Mouse (Mus musculus) left cerebral cortex, postnatal 36 days (tissue): ENCODE results near the gene Copz1. TPM values are rescaled to one million over a fixed set of nuclear protein-coding genes. Genes with fewer than 3 reads are reported as not detected.

Source experiments
- DNase-seq, 2 experiments: peaks; one replicate each; pipeline ENCODE4 v3.0.0; 2021 to 2022; ENCODE audit warnings: low spot score in 2 of 2, mixed read lengths in 1 of 2
- intact Hi-C: fragments of 180-260 bp; cut with DNase I; formaldehyde crosslinking; loops from one replicate; pipeline ENCODE4 v1.15.1; 2025
- total RNA-seq, 2 experiments: library from RNA; stranded (reverse); gene quantifications; 2 replicates each; pipeline ENCODE4 v1.2.3; 2021

The Copz1 gene
- total RNA-seq, 2 experiments from 2014 or later = 87.8 to 95.9 TPM

GRCm38 (mm10) chr15:103304616-103304969, 32.1 kb downstream of the Copz1 start:
- DNase-seq = no peak
- intact Hi-C loops = loop anchor here (10.0 kb wide), 1 partner anchor 560 kb away; no protein-coding TSS in a partner anchor

GRCm38 (mm10) chr15:103305070-103305678, 32.7 kb downstream of the Copz1 start:
- intact Hi-C loops = loop anchor here (5.0 to 10.0 kb wide), 3 partner anchors 33 to 560 kb away; partner anchors contain the start of gene Copz1
- DNase-seq = peak; percentile 96

- intact Hi-C loops = loop anchor here (2.0 to 10.0 kb wide), 5 partner anchors 21 to 561 kb away; partner anchors contain the start of gene Copz1
- no peak for DNase-seq
Observed at GRCm38 (mm10) chr15:103305792-103306645, 33.5 kb downstream of the Copz1 start.

DNA sequence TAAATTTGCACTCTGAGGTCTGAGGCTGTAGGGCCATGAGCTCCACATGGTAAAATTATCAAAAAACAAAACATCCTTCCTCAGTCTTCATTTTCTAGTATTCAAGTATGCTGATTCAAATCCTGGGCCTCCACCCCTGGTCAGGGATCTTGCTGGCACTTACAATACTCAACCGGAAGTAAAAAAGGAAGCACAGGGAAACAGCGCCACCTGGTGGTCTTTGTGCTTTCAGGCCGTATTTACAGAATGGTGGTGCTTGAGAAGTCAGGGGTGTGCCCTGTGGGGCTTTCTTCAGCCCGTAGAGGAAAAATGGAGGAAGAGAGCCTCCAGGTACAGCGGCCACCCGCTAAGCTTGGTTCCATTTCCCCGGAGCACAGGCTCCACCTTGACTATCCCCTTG, 34.6 kb downstream of the Copz1 start:
- peak; percentile 85 to 92 for DNase-seq
- intact Hi-C loops = loop anchor here (2.0 to 10.0 kb wide), 5 partner anchors 22 to 562 kb away; partner anchors contain the start of gene Copz1

- intact Hi-C loops = loop anchor here (5.0 to 10.0 kb wide), 3 partner anchors 36 to 563 kb away; partner anchors contain the start of gene Copz1
- no peak for DNase-seq
Observed at GRCm38 (mm10) chr15:103308056-103308875, 35.8 kb downstream of the Copz1 start.

DNA sequence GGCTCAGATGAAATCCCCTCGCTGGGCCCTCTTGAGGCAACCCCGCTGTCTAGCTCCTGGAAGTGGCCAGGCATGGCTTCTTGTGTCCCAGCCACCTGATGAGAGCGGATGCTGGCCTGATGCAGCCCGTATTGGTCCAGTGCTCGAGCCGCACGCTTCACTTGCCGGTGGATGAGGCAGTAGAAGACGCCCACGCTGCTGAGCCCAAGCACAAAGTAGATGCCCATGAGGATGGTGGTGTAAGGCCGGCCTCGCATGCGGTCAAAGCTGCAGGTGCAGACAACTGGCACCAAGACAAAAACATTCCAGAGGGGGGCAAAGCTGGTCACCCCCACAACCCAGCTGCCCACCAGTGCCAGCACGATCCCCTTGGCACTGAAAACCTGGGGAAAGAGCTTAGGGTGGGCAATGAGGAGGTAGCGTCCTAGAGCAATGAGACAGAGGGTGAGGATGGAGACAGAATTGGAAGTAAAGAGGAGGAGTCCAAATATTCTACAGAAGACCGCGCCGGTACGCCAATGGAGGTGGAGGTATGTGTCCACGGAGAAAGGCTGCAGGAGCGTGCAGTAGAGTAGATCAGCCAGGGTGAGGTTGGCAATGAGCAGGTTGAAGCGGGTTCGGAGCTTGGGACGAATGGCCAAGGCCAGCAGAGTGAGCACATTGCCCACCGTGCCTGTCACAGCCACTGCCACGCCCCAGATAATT, 36.5 kb downstream of the Copz1 start:
- no peak for DNase-seq
- intact Hi-C loops = loop anchor here (5.0 to 10.0 kb wide), 3 partner anchors 37 to 564 kb away; partner anchors contain the start of gene Copz1

DNA sequence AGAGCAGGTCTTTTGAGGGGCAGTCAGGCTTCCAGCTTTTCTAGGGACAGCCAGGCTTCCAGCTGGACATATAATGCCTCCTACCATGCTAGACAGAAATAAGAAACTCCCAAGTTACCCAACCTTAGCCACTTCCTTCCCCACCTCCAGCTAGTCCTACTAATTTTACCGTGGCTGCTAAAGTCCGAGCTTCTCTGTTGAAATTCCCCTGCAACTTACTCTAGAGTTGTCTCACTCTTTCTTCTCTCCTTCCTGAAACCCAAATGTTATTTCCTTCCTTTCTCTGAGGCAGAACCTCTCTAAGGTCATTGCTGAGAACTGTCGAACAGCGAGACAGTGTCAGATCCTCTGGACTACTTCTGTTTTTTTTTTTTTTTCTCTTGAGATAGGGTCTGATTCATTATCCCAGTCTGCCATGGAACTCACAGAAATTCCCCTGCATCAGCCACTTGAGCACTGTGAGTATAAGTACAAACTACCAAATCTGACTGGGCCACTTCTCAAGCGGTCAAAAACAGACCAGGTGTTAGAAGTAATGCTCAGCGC, 37.9 kb downstream of the Copz1 start, which contains the start of gene Gpr84:
Gene Gpr84 (minus strand): TSS at position 248 of the 546 bp plus-strand sequence.
- intact Hi-C loops = no loop called here
- no peak for DNase-seq

- intact Hi-C loops = loop anchor here (2.0 kb wide), 1 partner anchor 131 kb away; no protein-coding TSS in a partner anchor
- no peak for DNase-seq
Observed at GRCm38 (mm10) chr15:103313495-103314095, 41.1 kb downstream of the Copz1 start.

- intact Hi-C loops = no loop called here
- no peak for DNase-seq
Observed at GRCm38 (mm10) chr15:103314181-103314580, 41.7 kb downstream of the Copz1 start.

DNA sequence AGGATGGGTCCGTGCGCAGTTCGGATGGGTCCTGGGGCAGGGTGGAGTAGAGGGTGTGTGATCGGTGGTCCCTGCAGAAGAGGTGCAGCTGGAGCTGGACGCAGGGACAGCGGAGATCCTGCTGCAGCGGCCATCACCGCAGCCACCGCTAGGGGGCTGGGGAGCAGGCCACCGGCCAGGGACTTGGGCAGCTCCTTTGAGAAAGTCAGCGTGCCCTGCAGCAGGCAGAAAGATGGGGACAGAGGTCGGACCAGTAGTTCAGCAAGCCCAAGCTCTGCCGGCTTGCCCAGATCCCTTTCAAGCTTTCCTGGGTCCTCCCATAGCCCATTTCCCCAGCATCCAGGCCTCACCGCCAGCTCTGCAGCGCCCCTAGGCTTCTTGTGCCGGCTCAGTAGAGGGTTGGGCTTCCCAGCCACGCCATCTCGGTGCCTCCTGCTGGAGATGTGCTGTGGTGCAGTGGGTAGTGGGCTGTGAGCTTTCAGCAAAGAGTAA, 42.5 kb downstream of the Copz1 start:
- DNase-seq = peak in 1 of 2 experiments; percentile 53
- intact Hi-C loops = no loop called here

- intact Hi-C loops = no loop called here
- no peak for DNase-seq
Observed at GRCm38 (mm10) chr15:103315979-103316776, 43.7 kb downstream of the Copz1 start.

DNA sequence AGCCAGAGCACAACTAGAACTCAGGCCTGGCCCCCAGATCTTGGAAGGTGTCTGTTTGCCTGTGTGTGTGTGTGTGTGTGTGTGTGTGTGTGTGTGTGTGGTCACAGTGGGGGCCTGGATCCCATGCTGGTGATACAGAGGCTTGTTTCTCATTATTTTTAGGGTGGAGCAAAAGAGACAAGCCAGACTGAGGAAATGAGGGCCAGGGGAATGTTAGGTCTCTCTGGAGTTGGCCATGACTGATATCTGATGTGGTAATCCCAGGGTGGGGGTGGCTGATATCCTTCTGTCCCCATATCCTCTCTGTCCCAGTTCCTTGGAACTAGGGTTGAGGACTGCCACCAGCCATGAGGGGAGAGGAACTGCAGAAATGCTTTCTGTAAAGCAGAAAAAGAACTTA, 44.6 kb downstream of the Copz1 start:
- intact Hi-C loops = no loop called here

DNA sequence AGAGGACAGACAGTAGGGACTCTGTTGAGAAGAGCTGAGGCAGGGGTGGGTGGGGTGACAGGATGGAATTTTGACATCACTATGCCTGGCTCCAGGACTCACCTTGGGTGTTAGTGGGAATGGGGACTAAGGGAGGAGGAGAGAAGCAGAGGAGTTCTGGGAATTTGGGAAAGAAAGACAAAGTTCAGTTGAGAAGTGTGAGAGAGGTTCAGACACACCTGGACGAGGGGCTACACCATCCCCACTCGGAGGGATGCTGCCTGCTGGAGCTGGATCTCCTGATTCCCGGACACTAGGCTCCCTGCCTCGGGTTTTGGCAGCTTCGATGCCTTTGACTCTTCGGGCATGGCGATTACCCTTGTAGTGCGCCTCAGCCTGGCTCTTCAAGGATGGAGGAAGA, 45.2 kb downstream of the Copz1 start:
- no peak for DNase-seq
- intact Hi-C loops = no loop called here

More for the DNA sequence above, 44.6 kb downstream of the Copz1 start:
- no peak for DNase-seq

DNA sequence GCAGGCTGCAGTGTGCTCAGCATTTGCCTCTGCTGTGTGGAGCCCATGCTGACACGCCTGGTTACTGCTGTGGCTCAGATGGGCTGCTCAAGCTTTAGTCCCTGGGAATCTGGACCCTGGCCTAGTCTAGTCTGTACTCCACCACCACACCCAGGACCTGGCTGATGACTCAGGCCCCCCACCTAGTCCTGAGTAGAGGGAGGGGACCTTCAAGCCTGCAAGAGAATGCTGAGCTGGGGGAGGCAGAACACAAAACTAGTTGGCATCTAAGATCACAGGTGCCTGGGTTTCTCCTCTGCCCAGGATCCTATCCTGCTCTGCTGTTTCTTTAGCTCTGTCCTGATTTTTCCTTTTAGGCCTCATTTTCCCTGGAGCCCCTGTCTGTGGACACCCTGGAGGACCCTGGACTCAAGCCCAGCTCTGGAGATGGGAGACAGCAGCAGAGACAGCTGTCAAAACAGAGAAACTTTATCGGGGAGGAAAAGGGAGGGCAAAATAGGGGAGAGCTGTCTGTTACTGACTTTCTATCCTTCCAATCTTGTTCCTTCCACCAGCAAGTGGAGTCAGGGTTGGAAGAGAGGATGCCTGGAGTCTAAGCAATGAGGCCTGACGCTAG, 45.8 kb downstream of the Copz1 start:
- intact Hi-C loops = no loop called here
- no peak for DNase-seq

DNA sequence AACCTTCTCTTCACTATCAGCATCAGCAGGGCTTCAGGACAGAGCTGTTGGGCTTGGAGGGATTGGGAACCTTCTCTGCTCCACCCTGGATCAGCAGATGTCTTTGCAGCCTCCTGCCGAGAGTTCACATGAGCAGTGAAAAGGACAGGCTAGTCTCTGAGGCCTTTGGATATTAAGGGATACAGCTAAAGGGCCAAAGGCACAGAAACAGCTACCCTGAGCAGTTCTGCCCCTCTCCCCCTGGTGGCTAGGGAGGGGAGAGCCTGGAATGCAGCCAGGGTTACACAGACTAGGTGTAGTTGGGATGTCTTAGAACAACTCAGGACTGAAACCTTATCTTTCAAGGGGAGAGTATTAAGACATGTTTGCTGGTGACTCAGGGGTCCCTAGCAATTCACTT, 48.6 kb downstream of the Copz1 start:
- DNase-seq = no peak
- intact Hi-C loops = no loop called here

DNA sequence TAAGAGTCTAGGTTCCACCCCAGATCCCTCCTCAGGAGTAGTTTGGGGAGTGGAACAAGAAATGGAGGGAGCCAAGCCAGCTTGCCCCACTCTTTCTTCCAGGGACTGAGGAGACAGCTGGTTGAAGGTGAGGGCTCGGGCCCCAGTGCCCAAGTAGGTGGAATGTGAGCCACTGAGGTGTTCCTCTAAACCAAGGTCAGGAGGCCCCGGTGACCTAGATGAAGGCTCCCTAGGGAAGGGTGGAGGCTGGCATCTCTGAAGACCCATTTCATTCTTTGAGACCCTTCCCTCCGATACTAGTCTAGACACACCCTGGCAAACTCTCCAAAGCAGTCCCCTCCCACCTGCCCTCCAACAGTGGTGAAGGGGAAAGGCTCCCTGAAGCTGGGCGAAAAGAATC, 49.9 kb downstream of the Copz1 start:
- intact Hi-C loops = no loop called here
- no peak for DNase-seq

- intact Hi-C loops = no loop called here
- DNase-seq = peak in 1 of 2 experiments; percentile 55
Observed at GRCm38 (mm10) chr15:103323070-103323454, 50.5 kb downstream of the Copz1 start.
